Mouse (Mus musculus) bone marrow, adult 2 months (tissue): ENCODE data around the gene Ankrd39. TPM values are rescaled to one million over a fixed set of nuclear protein-coding genes. Genes with fewer than 3 reads are reported as not detected.

Experiments used
- H3K27ac ChIP-seq: fragments of 200-500 bp; 2 replicates; pipeline ENCODE4 v1.5.1; 2012; ENCODE audit warnings: low read depth, mild to moderate bottlenecking, control low read depth, inconsistent platforms, low read length; ENCODE audit not compliant: control insufficient read depth, poor library complexity, insufficient read depth
- H3K4me1 ChIP-seq: fragments of 200-500 bp; 2 replicates; pipeline ENCODE4 v1.6.1; 2011; ENCODE audit warnings: low read length; ENCODE audit not compliant: control insufficient read depth, insufficient read depth
- H3K4me3 ChIP-seq: fragments of 200-500 bp; replicated peaks from 2 replicates; pipeline ENCODE3; 2011; ENCODE audit warnings: mild to moderate bottlenecking, low read depth, low read length, control low read depth; ENCODE audit not compliant: control insufficient read depth
- CTCF ChIP-seq: fragments of 200-500 bp; IDR thresholded peaks from 2 replicates; pipeline ENCODE4 v1.5.1; 2011; ENCODE audit warnings: low read length, control low read depth; ENCODE audit not compliant: control insufficient read depth, insufficient read depth
- POLR2A ChIP-seq: fragments of 200-500 bp; IDR thresholded peaks from 2 replicates; pipeline ENCODE4 v1.6.1; 2011; ENCODE audit warnings: low read depth, mild to moderate bottlenecking, control low read depth, low read length, borderline replicate concordance; ENCODE audit not compliant: control insufficient read depth
- WGBS: fragments of 180-500 bp; shearing (Covaris S2); methylation state at CpG from one replicate; pipeline ENCODE4 v1.1.7; 2018; 5-methylcytosine and 5-hydroxymethylcytosine counted together
- polyA plus RNA-seq: library from polyadenylated mRNA; stranded (reverse); fragments of >200 nt; gene quantifications from 2 replicates; pipeline ENCODE4 v1.2.4, GENCODE M21; 2011; ENCODE audit warnings: low replicate concordance; ENCODE audit not compliant: missing spikeins, insufficient read depth, insufficient read length

Ankrd39 gene
- polyA plus RNA-seq, 1 experiment: 3.5 TPM

DNA sequence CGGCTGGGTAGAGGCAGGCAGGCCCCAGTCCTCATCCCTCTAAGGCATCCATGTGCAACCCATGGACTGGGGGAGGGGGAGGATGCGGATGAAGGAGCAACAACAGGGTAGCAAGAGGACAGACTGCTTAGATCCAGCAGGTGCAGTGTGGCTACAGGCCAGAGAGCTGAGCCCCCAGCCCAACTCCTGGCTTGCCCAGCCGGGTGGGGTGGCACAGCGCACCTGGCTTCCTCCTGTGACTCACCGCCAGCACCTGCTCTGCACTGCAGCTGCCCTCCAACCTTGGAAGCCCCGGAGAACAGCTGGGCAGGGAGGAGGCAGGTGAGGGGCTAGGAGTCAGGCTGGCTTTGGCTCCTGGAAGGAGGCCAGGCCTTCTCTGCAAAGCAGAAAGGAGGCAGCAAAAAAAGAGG lies 32.7 kb upstream of the Ankrd39 start:
- H3K4me3 ChIP-seq: no peak overlapping the region
- no peak for TF ChIP-seq POLR2A
- no peak for TF ChIP-seq CTCF
- H3K27ac ChIP-seq: no peak overlapping the region
- WGBS: 73% methylated on average over 6 of the region's 6 CpGs
- no peaks in the 10 kb centered on the region for H3K4me1 ChIP-seq

DNA sequence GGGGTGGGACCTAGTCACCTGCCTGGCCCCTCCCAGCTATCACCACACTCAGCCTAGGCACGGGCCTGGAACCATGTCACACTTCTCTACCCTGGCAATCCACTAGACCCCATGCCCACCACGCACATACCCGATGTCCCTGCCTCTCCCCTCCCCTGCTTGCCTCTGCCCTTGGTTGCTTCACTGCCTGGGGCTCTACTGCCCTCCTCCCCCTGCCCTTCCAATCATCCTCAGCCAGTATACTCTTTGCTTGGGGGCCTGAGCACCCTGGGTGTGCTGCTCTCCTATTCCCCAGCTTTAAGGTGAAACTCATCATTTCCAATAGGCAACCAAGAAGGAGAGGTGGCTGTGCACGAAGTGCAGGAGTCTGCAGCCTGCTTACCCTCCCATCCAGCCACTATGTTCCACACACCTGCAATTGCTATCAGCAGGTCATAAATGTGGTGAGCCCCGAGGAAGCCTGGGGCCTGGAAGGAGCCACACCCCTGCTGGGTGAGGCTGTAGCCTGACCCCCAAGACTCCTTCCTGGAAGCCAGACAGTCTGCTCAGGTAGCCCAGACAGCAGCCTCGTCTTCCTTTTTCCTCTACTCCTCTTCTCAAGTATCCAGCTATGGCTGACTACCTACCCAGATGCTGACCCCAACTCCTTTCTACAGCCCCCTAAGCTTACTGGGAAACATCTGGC lies 29.9 kb upstream of the Ankrd39 start:
- H3K4me3 ChIP-seq: no peak overlapping the region
- H3K4me1 ChIP-seq: no peaks in the 10 kb centered on the region
- no peak overlapping the region for H3K27ac ChIP-seq
- TF ChIP-seq CTCF (no peak), POLR2A (no peak)
- 77% methylated on average over 6 of the region's 6 CpGs for WGBS

DNA sequence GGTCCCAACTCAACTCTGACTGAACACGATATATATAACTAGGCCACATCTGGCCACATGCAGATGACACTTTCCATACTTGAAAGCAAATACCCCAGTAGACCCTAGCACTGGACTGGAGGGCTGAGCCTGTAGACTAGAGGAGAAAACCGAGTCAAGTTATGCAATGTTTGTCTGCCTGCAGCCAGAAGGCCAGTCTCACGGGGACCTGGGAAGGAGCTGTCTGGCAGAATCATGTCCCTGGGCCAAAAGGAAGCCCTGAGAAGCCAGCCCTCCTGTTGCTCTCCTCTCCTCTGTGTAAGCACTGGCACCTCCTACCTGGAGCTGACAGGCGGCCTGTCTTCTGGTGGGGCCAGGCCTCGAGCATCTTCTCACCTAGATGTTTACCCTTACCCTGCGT lies 28.1 kb upstream of the Ankrd39 start:
- no peak for TF ChIP-seq CTCF
- TF ChIP-seq POLR2A: no peak
- 67% methylated on average over 6 of the region's 6 CpGs for WGBS
- no peaks in the 10 kb centered on the region for H3K4me1 ChIP-seq
- H3K27ac ChIP-seq: no peak overlapping the region
- no peak overlapping the region for H3K4me3 ChIP-seq

DNA sequence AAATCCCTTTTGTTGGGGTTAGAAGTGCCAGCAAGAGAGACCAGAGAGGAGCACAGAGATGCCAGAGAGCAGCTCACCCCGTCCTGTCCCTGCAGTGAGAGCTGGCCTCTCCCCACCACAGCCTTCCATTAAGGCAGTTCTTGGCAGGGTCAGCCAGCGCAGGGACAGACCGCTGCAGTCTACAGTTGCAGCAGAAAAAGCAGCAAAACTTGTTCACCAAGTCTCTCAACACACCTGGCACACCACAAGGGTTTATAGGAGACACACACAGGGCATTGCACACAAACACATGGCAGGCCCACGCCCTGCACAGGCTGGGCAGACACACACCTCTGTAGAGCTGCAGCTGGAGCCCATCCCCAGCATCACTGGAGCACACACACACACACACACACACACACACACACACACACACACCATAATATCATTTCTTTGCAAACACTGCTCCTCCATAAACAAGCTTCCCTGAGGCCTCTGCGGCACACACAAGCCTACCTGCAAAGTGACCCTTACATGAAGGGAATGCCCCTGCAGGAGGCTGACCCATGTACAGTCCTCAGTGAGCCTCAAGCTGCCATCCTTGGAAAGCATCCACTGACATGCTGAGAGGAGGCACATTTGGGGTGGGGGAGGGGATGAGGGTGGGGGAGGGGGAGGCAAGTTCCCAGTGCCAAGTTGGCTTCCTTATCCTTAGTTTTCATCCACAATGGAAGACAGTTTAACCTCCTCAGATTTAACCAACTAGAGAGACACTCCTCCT lies 27.1 kb upstream of the Ankrd39 start:
- no peak overlapping the region for H3K4me3 ChIP-seq
- WGBS: 73% methylated on average over 5 of the region's 5 CpGs
- H3K27ac ChIP-seq: no peak overlapping the region
- no peak for TF ChIP-seq CTCF
- TF ChIP-seq POLR2A: no peak
- H3K4me1 ChIP-seq: no peaks in the 10 kb centered on the region

DNA sequence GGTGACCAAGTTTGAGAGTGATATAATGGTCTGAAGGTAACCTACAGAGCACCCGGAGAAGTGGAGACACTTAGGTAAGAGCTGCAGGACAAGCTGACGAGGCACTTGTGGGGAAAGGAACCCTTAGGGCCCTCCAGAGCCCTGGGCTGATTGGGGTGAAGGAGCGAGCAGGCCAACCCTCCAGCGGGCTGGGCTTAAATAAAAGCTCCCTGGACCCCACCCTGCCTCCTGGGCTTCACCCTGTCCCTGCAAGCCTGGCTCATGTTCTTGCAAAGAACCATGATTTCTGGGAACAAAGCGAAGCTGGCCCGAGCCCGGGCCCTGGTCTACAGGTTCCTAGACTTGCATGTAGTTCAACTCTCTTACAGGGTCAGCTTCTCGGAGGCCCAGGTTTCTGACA lies 26.3 kb upstream of the Ankrd39 start:
- TF ChIP-seq POLR2A (no peak), CTCF (no peak)
- WGBS: 74% methylated on average over 8 of the region's 8 CpGs
- no peak overlapping the region for H3K4me3 ChIP-seq
- H3K4me1 ChIP-seq: no peaks in the 10 kb centered on the region; the same call in 1 of the 2 replicates
- H3K27ac ChIP-seq: no peak overlapping the region

DNA sequence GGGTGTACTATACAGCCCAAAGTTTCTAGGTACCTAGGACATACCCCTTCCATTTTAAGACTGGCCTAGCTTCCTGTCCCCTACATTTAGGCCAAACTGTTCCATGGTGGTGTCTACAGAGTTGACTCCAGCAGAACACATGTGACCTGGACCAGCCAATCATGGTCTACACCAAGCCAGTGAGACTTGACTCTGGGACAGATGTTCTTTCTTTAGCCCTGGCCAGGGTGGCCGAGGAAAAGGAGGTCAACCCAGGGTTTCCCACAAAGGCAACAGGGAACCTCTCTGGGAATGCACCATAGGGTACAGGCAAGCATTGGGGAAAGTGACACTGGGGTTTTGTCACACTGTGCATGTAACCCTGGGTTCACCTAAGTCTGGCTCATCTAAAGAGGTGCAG lies 25.5 kb upstream of the Ankrd39 start:
- TF ChIP-seq POLR2A (no peak), CTCF (no peak)
- H3K4me1 ChIP-seq: no peaks in the 10 kb centered on the region; the same call in 1 of the 2 replicates
- no peak overlapping the region for H3K4me3 ChIP-seq
- WGBS: 67% methylated on average over 1 of the region's 1 CpGs
- H3K27ac ChIP-seq: no peak overlapping the region

DNA sequence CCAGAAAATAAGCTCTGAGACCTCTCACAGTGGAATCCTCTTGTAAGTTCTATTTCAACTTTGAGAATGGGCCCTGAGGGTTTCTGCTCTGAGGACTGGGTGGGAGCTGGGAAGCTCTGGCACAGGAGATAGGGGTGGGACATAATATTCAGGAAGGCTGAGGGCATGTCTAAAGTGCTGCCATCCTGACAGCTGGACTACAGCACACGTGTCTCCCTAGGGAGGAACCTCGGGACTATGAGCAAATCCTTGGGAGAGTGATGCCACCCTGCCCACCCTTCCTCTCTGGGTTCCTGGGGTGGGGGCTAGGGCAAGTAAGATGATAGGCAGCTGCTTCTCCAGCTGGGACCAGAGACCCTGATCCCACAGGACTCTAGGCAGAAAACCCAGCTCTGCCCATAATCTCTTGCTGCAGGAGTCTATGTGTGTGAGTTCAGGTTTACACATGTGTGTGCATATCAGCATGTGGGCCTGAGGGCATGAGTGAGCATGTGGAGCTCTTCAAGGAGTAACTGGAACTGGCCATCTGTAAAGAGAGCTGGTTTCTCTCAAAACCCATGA lies 25.0 kb upstream of the Ankrd39 start:
- TF ChIP-seq POLR2A: no peak
- TF ChIP-seq CTCF: no peak
- no peak overlapping the region for H3K4me3 ChIP-seq
- no peaks in the 10 kb centered on the region; the same call in 1 of the 2 replicates for H3K4me1 ChIP-seq
- WGBS: 49% methylated on average over 2 of the region's 2 CpGs
- no peak overlapping the region for H3K27ac ChIP-seq

DNA sequence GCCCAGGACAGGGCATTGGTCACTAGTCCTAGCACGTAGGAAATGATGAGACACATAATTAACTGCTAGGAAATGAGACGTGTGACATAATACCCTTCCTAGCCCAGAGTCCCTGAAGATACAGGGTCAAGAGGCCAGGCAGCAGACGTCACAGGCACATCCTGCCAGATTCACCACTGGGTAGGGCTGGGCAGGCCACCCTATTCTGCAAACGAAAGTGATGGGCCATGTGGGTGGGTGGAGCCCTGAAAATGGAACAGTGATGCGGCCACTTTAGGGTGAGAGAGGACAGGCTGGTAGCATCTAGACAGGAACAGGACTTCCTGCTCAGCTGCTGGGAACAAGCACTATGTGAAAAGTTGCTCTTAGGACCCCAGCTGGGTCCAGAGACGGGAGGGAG lies 24.4 kb upstream of the Ankrd39 start:
- 11% methylated on average over 6 of the region's 6 CpGs for WGBS
- no peaks in the 10 kb centered on the region; the same call in 1 of the 2 replicates for H3K4me1 ChIP-seq
- no peak for TF ChIP-seq POLR2A
- TF ChIP-seq CTCF: no peak
- H3K4me3 ChIP-seq: no peak overlapping the region
- H3K27ac ChIP-seq: no peak overlapping the region
